Mouse (Mus musculus): ENCODE results near the gene Nrap. TPM values are rescaled to one million over a fixed set of nuclear protein-coding genes. Genes with fewer than 3 reads are reported as not detected.

Gene Nrap
- polyA plus RNA-seq (2012), result 0.01 TPM in 1 of 2 replicates, not detected in the other

DNA sequence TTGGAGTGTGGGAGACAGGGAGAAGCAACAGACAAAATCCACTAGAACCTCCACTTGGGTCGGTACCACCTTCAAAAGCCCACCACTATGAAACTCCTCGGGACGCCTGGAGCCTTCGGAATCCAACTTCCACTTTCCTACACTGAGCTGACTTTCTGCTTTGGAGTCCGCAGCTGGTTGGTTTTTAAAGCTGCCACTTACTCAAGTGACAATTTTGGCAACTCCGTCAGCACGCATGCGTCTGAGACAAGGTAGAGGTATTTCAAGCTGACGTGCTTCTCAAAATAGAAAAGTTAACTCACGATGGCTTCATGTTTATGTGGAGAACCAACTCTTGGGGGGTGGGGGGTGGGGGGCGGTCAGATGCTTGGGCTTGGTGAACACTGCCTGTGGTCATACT, at the start of gene Nrap:
TSS of gene Nrap (minus strand) at position 159 of the 400 bp plus-strand sequence.
- H3K4me3 ChIP-seq (replicated peaks), result no peak within 1 kb of the TSS
- no peaks in the 10 kb centered on the region for H3K9me3 ChIP-seq (ENCODE audit: control insufficient read depth, low read length)
- H3K4me1 ChIP-seq (ENCODE audit: control insufficient read depth), result peaks cover 60% of the 10 kb centered on the region
- TF ChIP-seq TAL1 (IDR thresholded peaks at IDR 0.05; ENCODE audit: low read length), result no peak
- no peak for TF ChIP-seq GATA1 (IDR thresholded peaks at IDR 0.05; ENCODE audit: low read length)
- H3K27me3 ChIP-seq (ENCODE audit: control insufficient read depth), result no peaks in the 10 kb centered on the region
- H3K36me3 ChIP-seq (ENCODE audit: control insufficient read depth), result no peaks in the 10 kb centered on the region

DNA sequence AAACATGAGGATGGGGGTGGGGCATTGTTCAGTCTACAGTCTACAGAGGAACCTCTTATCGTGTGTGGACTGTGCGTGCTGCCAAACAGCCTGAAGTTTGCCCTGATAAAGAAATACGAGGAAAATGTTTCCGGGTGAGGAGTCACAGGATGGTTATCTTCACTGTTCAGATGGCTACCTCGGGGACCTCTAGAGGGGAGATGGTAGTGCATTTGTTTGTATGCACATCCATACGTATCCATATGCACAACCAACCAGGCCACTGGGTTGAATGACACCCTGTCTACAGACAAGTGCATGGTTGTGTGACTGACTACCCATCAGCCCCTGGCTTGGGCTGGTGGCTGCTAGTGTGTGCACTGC, 49.2 kb upstream of the Nrap start:
- TF ChIP-seq GATA1 (IDR thresholded peaks at IDR 0.05; ENCODE audit: low read length) (peak; percentile 73), TAL1 (IDR thresholded peaks at IDR 0.05; ENCODE audit: low read length) (peak; percentile 63)
- H3K36me3 ChIP-seq (ENCODE audit: control insufficient read depth), result peaks cover 60% of the 10 kb centered on the region

DNA sequence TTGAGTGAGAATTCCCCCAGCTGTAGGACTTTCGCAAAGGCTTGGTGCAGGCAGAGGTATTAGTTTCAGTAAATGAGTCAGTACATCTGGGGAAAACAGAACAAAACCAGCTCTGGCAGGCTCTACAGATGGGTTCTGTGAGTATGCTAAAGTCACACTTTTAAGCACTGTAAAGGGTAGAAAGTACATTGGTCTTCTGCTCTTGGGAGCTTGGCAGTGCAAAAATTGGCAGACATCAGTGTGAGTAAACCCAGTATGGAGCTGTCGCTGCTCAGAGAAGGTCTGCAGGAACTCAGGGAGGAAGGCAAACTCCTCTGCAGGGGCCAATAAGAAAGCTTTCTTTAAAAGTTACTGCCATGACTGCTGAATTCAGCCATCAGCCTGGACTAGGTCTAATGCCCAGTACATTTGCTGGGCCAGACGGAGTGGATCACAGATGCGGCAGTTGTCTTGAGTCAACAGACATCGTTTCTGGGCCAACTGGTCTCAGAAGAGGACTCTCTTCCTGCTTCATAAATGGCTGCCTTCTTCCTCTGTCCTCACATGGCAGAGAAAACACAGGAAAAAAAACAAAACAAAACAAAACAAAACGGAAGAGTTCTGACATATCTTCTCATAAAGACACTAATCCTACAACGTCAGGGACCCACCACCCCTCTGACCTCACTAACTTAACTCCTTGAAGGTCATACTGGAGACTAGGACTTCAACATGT, 48.7 kb upstream of the Nrap start:
- Histone ChIP-seq H3K27me3 (ENCODE audit: control insufficient read depth) (no peaks in the 10 kb centered on the region), H3K4me3 (replicated peaks) (no peak overlapping the region), H3K9me3 (ENCODE audit: control insufficient read depth, low read length) (no peaks in the 10 kb centered on the region), H3K36me3 (ENCODE audit: control insufficient read depth) (peaks cover 66% of the 10 kb centered on the region), H3K4me1 (ENCODE audit: control insufficient read depth) (peaks cover 39% of the 10 kb centered on the region)
- TF ChIP-seq TAL1 (IDR thresholded peaks at IDR 0.05; ENCODE audit: low read length), result no peak
- no peak for TF ChIP-seq GATA1 (IDR thresholded peaks at IDR 0.05; ENCODE audit: low read length)

More for the DNA sequence above, 49.2 kb upstream of the Nrap start:
- no peaks in the 10 kb centered on the region for H3K9me3 ChIP-seq (ENCODE audit: control insufficient read depth, low read length)
- H3K4me1 ChIP-seq (ENCODE audit: control insufficient read depth), result peaks cover 39% of the 10 kb centered on the region
- H3K27me3 ChIP-seq (ENCODE audit: control insufficient read depth), result no peaks in the 10 kb centered on the region
- H3K4me3 ChIP-seq (replicated peaks), result peak overlapping the region; percentile 1

DNA sequence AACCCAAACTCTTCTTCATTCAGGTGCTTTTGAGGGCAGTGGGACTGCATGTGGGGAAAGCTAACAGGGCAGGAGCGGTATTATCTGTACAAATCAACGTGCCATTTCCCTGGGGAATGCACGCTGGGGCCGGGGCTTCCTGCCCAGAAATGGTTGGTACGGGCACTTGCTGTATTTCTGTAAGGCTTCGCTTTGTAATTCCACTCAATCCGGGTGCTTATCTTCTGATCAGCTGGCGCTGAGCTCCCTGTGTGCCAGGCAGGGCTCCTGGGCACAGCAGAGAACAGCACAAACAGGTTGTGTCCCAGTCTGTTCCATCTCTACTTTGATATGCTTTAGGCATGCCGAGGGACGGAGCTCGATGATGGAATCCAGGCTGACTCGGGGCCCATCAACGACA, 46.5 kb upstream of the Nrap start:
- Histone ChIP-seq H3K9me3 (ENCODE audit: control insufficient read depth, low read length) (no peaks in the 10 kb centered on the region), H3K4me1 (ENCODE audit: control insufficient read depth) (peaks cover 39% of the 10 kb centered on the region), H3K36me3 (ENCODE audit: control insufficient read depth) (peaks cover 75% of the 10 kb centered on the region), H3K27me3 (ENCODE audit: control insufficient read depth) (no peaks in the 10 kb centered on the region), H3K4me3 (replicated peaks) (no peak overlapping the region)
- TF ChIP-seq GATA1 (IDR thresholded peaks at IDR 0.05; ENCODE audit: low read length) (no peak), TAL1 (IDR thresholded peaks at IDR 0.05; ENCODE audit: low read length) (no peak)

DNA sequence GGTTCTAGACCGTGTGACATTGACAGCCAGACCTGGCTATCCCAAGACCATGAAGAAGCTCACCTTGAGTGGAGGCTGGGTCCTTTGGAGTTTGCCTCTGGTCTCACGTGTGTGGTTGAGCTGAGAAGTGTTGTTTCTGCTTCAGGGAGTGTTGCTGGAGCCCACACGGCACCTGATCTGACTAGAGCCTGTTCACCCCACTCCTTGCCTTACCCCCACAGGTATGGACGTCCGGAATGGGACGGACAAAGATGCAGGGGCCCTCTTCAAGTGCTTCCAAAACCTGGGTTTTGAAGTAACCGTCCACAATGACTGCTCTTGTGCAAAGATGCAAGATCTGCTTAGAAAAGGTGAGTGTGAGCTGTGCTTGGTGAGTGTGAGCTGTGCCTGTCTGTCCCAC, 43.7 kb upstream of the Nrap start:
- Histone ChIP-seq H3K27me3 (ENCODE audit: control insufficient read depth) (no peaks in the 10 kb centered on the region), H3K4me3 (replicated peaks) (no peak overlapping the region), H3K4me1 (ENCODE audit: control insufficient read depth) (peaks cover 17% of the 10 kb centered on the region), H3K9me3 (ENCODE audit: control insufficient read depth, low read length) (no peaks in the 10 kb centered on the region), H3K36me3 (ENCODE audit: control insufficient read depth) (peaks cover 56% of the 10 kb centered on the region)
- no peak for TF ChIP-seq GATA1 (IDR thresholded peaks at IDR 0.05; ENCODE audit: low read length)
- TF ChIP-seq TAL1 (IDR thresholded peaks at IDR 0.05; ENCODE audit: low read length), result no peak

DNA sequence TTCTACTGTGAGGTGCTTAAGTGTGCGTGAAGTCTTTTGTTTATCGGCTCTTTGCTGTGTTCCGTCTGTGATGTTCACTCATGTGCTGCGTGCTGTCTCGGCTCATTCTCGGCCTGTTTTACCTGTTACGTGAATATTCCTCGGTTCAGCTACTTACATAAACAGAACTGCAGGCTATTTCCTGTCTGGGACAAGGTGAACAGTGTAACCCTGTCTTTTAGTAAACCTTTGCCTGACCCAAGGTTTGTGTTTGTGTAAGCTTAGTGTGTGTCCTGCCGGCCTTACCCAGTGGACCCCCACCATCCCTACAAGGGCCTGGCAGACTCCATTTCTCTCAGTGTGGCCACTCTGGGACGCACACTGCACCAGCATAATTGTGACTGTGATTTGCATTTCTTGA, 42.9 kb upstream of the Nrap start:
- TF ChIP-seq GATA1 (IDR thresholded peaks at IDR 0.05; ENCODE audit: low read length), result no peak
- Histone ChIP-seq H3K9me3 (ENCODE audit: control insufficient read depth, low read length) (no peaks in the 10 kb centered on the region), H3K4me1 (ENCODE audit: control insufficient read depth) (peaks cover 10% of the 10 kb centered on the region), H3K4me3 (replicated peaks) (no peak overlapping the region), H3K36me3 (ENCODE audit: control insufficient read depth) (peaks cover 49% of the 10 kb centered on the region), H3K27me3 (ENCODE audit: control insufficient read depth) (no peaks in the 10 kb centered on the region)

DNA sequence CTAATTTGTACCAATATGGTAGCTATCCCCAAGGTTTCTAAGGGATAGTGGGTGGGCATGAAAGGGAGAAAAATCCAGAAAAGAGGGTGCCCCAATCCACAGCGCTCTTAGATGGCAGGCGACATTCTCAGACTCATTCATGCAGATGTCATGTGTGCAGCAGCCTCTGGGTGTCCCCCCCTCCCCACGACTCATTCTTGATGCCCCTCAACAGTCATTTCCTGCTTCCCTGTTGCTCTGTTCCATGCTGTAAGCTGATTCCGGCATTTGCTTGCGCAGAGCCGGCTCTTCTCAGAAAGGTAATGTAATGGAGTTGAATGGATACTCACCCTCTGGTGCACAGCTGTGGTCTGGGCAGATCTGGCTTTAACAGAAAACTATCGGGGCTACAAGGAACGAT, 40.5 kb upstream of the Nrap start:
- Histone ChIP-seq H3K36me3 (ENCODE audit: control insufficient read depth) (peaks cover 31% of the 10 kb centered on the region), H3K9me3 (ENCODE audit: control insufficient read depth, low read length) (no peaks in the 10 kb centered on the region), H3K27me3 (ENCODE audit: control insufficient read depth) (no peaks in the 10 kb centered on the region), H3K4me3 (replicated peaks) (no peak overlapping the region), H3K4me1 (ENCODE audit: control insufficient read depth) (no peaks in the 10 kb centered on the region)
- TF ChIP-seq TAL1 (IDR thresholded peaks at IDR 0.05; ENCODE audit: low read length) (no peak), GATA1 (IDR thresholded peaks at IDR 0.05; ENCODE audit: low read length) (no peak)

DNA sequence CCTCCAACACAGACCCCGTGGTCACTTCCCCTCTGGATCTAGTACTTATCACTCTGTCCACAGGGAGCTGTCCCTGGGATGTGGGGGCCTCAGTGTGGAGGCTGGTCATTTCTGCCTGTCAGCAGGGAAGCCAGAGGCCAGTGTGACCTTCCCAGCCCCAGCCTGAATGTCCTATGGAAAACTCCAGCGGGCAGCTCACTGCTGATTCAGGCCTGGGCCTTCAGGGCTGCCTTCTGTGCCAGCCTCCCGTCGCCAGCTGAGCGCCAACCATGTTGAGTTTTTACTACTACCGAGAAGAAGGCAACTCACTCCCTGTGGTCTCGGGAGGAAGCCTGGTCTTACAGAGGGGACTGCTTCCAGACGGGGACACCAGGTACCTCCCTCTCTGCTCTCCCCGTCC, 35.7 kb upstream of the Nrap start:
- no peaks in the 10 kb centered on the region for H3K9me3 ChIP-seq (ENCODE audit: control insufficient read depth, low read length)
- TF ChIP-seq TAL1 (IDR thresholded peaks at IDR 0.05; ENCODE audit: low read length) (no peak), GATA1 (IDR thresholded peaks at IDR 0.05; ENCODE audit: low read length) (no peak)
- H3K4me3 ChIP-seq (replicated peaks), result no peak overlapping the region
- H3K36me3 ChIP-seq (ENCODE audit: control insufficient read depth), result peaks cover 18% of the 10 kb centered on the region
- H3K27me3 ChIP-seq (ENCODE audit: control insufficient read depth), result no peaks in the 10 kb centered on the region
- no peaks in the 10 kb centered on the region; the same call in 1 of the 2 replicates for H3K4me1 ChIP-seq (ENCODE audit: control insufficient read depth)

DNA sequence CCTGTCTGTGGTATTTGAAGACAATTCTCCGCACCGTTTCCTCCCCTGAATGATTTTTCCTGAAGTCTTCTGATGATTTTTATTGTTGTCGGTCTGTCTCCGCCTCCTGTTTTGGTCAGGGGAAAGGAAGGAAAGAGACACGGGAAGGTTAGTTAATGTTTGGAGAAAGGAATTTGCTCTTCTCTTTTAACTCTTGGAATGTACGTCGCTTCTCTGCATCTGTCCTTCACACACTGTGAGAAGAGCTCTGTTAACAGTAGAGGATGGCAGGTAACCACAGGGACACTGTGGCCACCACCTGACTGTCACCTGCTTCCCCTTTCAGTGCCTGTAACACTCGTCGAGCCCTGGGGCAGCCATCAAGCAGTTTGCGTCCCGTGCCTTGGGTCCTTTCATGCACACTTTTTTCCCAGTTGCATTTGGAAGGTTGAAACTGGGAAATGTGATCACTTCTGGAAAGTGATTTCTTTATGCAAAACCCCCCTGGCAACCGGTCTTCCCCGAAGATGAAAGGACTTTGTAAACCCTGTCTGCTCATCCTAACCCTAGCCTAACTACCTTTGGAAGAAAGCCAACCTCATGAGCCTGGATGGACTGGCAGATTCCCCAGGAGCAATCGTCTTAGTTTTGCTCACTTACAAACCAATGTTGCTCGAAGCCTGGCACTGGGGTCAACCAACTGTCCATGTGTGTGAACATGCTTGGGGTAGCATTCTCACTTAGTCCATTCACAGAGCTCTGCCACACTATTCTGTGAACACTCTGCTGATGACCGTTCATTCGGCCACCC, 35.0 kb upstream of the Nrap start:
- Histone ChIP-seq H3K36me3 (ENCODE audit: control insufficient read depth) (peaks cover 18% of the 10 kb centered on the region), H3K4me1 (ENCODE audit: control insufficient read depth) (no peaks in the 10 kb centered on the region; the same call in 1 of the 2 replicates), H3K4me3 (replicated peaks) (no peak overlapping the region), H3K27me3 (ENCODE audit: control insufficient read depth) (no peaks in the 10 kb centered on the region), H3K9me3 (ENCODE audit: control insufficient read depth, low read length) (no peaks in the 10 kb centered on the region)
- TF ChIP-seq GATA1 (IDR thresholded peaks at IDR 0.05; ENCODE audit: low read length) (no peak), TAL1 (IDR thresholded peaks at IDR 0.05; ENCODE audit: low read length) (no peak)
